Mouse (Mus musculus): Measurements from ENCODE around the gene Slbp.

GRCm38 (mm10) chr5:33628820-33629300 lies 23.5 kb downstream of the Slbp start:
- TF ChIP-seq POLR2A (IDR thresholded peaks at IDR 0.05; ENCODE audit: insufficient read depth, low read depth, low read length): no peak
- no peak for TF ChIP-seq CTCF (IDR thresholded peaks at IDR 0.05; ENCODE audit: insufficient read depth, low read depth, low read length)

Data from olfactory bulb, adult 2 months (tissue).